Comparison of ENCODE assay signal across 8 mouse cellular contexts in genomic region chr1:79581136-79581679, GRCm38 (mm10).
DNase-seq lines count a peak whose midpoint lies in the region; ATAC-seq and TF ChIP-seq lines count a peak whose summit lies in the region.

No protein-coding gene starts in this region.

- no peak overlapping the region for H3K4me3 ChIP-seq in thymus, adult 2 months (ENCODE audit: control insufficient read depth, insufficient read depth, low read length)
- peak overlapping the region; percentile 9 for H3K4me3 ChIP-seq in intestine, embryonic 16.5 days (ENCODE audit: low read length)
- peak overlapping the region; percentile 52 for H3K4me3 ChIP-seq in midbrain, embryonic 10.5 days
- H3K4me3 ChIP-seq in small intestine, adult 2 months (ENCODE audit: low read depth, low read length): peak overlapping the region; percentile 1; the same call in 1 of the 2 replicates

- WGBS in thymus, adult 2 months: 32% methylated on average over 15 of the region's 15 CpGs
- WGBS in intestine, embryonic 16.5 days: 7% methylated on average over 15 of the region's 15 CpGs
- WGBS in midbrain, embryonic 10.5 days: under 1% methylated on average over 15 of the region's 15 CpGs
- WGBS in small intestine, adult 2 months: 7% methylated on average over 15 of the region's 15 CpGs

- no peak overlapping the region for H3K27ac ChIP-seq in thymus, adult 2 months (ENCODE audit: control insufficient read depth, insufficient read depth, low read length)
- H3K27ac ChIP-seq in intestine, embryonic 16.5 days (ENCODE audit: low read length): no peak overlapping the region
- peak overlapping the region; percentile 75 for H3K27ac ChIP-seq in midbrain, embryonic 10.5 days (replicated peaks)
- no peak overlapping the region for H3K27ac ChIP-seq in small intestine, adult 2 months (ENCODE audit: insufficient read depth, low read depth, low read length)

- DNase-seq in thymus, adult 2 months: peak; percentile 4
- DNase-seq in thymus, adult 18-20 months: no peak
- DNase-seq in gastrocnemius, postnatal 14 days: peak; percentile 22
- DNase-seq in left cerebral cortex, postnatal 14 days (ENCODE audit: low spot score in 2 of 2): peak; percentile 77
- DNase-seq in midbrain, embryonic 10.5 days (ENCODE audit: low spot score): peak; percentile 71

- no peaks in the 10 kb centered on the region for H3K9me3 ChIP-seq in intestine, embryonic 16.5 days (ENCODE audit: control insufficient read depth, low read length)
- no peaks in the 10 kb centered on the region for H3K9me3 ChIP-seq in midbrain, embryonic 10.5 days (replicated peaks)

- TF ChIP-seq POLR2A in thymus, adult 2 months (IDR thresholded peaks at IDR 0.05; ENCODE audit: control insufficient read depth, extremely low read depth, insufficient read depth, low read length, poor library complexity): no peak
- TF ChIP-seq POLR2A in small intestine, adult 2 months (IDR thresholded peaks at IDR 0.05; ENCODE audit: low read depth, low read length): no peak

- no peak for TF ChIP-seq CTCF in thymus, adult 2 months (IDR thresholded peaks at IDR 0.05; ENCODE audit: borderline replicate concordance, control insufficient read depth, extremely low read depth, insufficient read depth, low read length, poor library complexity)
- TF ChIP-seq CTCF in small intestine, adult 2 months (IDR thresholded peaks at IDR 0.05; ENCODE audit: extremely low read depth, insufficient read length, insufficient replicate concordance, low read depth, low read length): no peak

- peak overlapping the region; percentile 47 for H3K4me2 ChIP-seq in intestine, embryonic 16.5 days (ENCODE audit: low read depth, low read length)

- H3K36me3 ChIP-seq in thymus, adult 2 months (ENCODE audit: control insufficient read depth, insufficient read depth, low read length): no peaks in the 10 kb centered on the region
- H3K36me3 ChIP-seq in intestine, embryonic 16.5 days (ENCODE audit: control insufficient read depth, insufficient read depth, low read length): no peaks in the 10 kb centered on the region
- H3K36me3 ChIP-seq in midbrain, embryonic 10.5 days: no peaks in the 10 kb centered on the region
- no peaks in the 10 kb centered on the region for H3K36me3 ChIP-seq in small intestine, adult 2 months (ENCODE audit: control insufficient read depth, insufficient read depth, low read length)

- intact Hi-C loops in gastrocnemius, postnatal 14 days (cut with DNase I; ENCODE audit: low total_unique reads): no loop called here
- intact Hi-C loops in left cerebral cortex, postnatal 14 days (cut with DNase I): loop anchor here (10.0 kb wide), 1 partner anchor 136 kb away; the partner anchor contains the start of gene Scg2

- ATAC-seq in common myeloid progenitor, adult 5-6 weeks (replicated peaks; ENCODE audit: low read depth, poor library complexity, severe bottlenecking): peak; percentile 98
- ATAC-seq in intestine, embryonic 16.5 days: peak; percentile 72

- no peaks in the 10 kb centered on the region for H3K4me1 ChIP-seq in thymus, adult 2 months (replicated peaks; ENCODE audit: control insufficient read depth, insufficient read depth, low read length)
- H3K4me1 ChIP-seq in intestine, embryonic 16.5 days (ENCODE audit: control insufficient read depth, insufficient read depth, low read length): no peaks in the 10 kb centered on the region
- peaks cover 21% of the 10 kb centered on the region for H3K4me1 ChIP-seq in midbrain, embryonic 10.5 days
- H3K4me1 ChIP-seq in small intestine, adult 2 months (ENCODE audit: control insufficient read depth, insufficient read depth, insufficient read length, low read length): peaks cover 5% of the 10 kb centered on the region; the same call in 1 of the 2 replicates

- no peaks in the 10 kb centered on the region for H3K27me3 ChIP-seq in thymus, adult 2 months (ENCODE audit: control insufficient read depth, insufficient read depth, low read length)
- H3K27me3 ChIP-seq in intestine, embryonic 16.5 days (replicated peaks; ENCODE audit: control insufficient read depth, insufficient read depth, low read length): no peaks in the 10 kb centered on the region
- peaks cover 9% of the 10 kb centered on the region for H3K27me3 ChIP-seq in midbrain, embryonic 10.5 days (ENCODE audit: low read depth, poor library complexity, severe bottlenecking)
- H3K27me3 ChIP-seq in small intestine, adult 2 months (ENCODE audit: control insufficient read depth, insufficient read depth, low read length): no peaks in the 10 kb centered on the region

- H3K9ac ChIP-seq in intestine, embryonic 16.5 days (ENCODE audit: low read depth, low read length): no peak overlapping the region

Comparison
In these comparisons a context has a peak if more than half of its experiments do, and no peak if none do; other contexts are left out.
1. DNase-seq: peak in thymus, adult 2 months (single experiment), gastrocnemius, postnatal 14 days (single experiment), left cerebral cortex, postnatal 14 days (2 of 2) and midbrain, embryonic 10.5 days (single experiment); none in thymus, adult 18-20 months (0 of 2).